Mouse (Mus musculus): Measurements from ENCODE around the gene Olfr1275. TPM values are rescaled to one million over a fixed set of nuclear protein-coding genes. Genes with fewer than 3 reads are reported as not detected.

Olfr1275 gene
- polyA plus RNA-seq (2016; fragmentation: Nextera tagmentation; extraction: Ambion mirVana): not detected in 2 replicates

- ATAC-seq (ENCODE audit: insufficient number of reproducible peaks, low FRiP score): no peak
- WGBS: 76% methylated on average over 1 of the region's 1 CpGs
Measured at GRCm38 (mm10) chr2:111235186-111235585, at the start of gene Olfr1275. Olfr1275 (minus strand) TSS chr2:111235286.

GRCm38 (mm10) chr2:111274006-111274405, 38.9 kb upstream of the Olfr1275 start, which contains the start of gene Olfr1277:
Olfr1277 (minus strand) TSS chr2:111274106.
- WGBS: 77% methylated on average over 2 of the region's 2 CpGs
- Histone ChIP-seq H3K4me3 (no peak within 1 kb of the TSS), H3K27ac (ENCODE audit: poor library complexity, severe bottlenecking) (no peak within 1 kb of the TSS), H3K36me3 (no peaks in the 10 kb centered on the region), H3K9me3 (replicated peaks) (no peaks in the 10 kb centered on the region; the same call in 1 of the 2 replicates), H3K27me3 (replicated peaks) (no peaks in the 10 kb centered on the region), H3K4me1 (replicated peaks) (no peaks in the 10 kb centered on the region), H3K9ac (no peak within 1 kb of the TSS), H3K4me2 (no peak within 1 kb of the TSS)
- no peak for ATAC-seq (ENCODE audit: insufficient number of reproducible peaks, low FRiP score)

More at GRCm38 (mm10) chr2:111235186-111235585, at the start of gene Olfr1275:
- no peaks in the 10 kb centered on the region for H3K4me1 ChIP-seq (replicated peaks)
- no peak within 1 kb of the TSS for H3K4me2 ChIP-seq
- no peaks in the 10 kb centered on the region for H3K9me3 ChIP-seq (replicated peaks)
- no peaks in the 10 kb centered on the region for H3K27me3 ChIP-seq (replicated peaks)
- H3K36me3 ChIP-seq: no peaks in the 10 kb centered on the region
- no peak within 1 kb of the TSS for H3K4me3 ChIP-seq
- H3K9ac ChIP-seq: no peak within 1 kb of the TSS
- H3K27ac ChIP-seq (ENCODE audit: poor library complexity, severe bottlenecking): no peak within 1 kb of the TSS

GRCm38 (mm10) chr2:111254216-111254615, 19.1 kb upstream of the Olfr1275 start, which contains the start of gene Olfr1276:
Olfr1276 (plus strand) TSS chr2:111254516.
- Histone ChIP-seq H3K27me3 (replicated peaks) (no peaks in the 10 kb centered on the region), H3K4me1 (replicated peaks) (no peaks in the 10 kb centered on the region), H3K4me2 (no peak within 1 kb of the TSS), H3K9me3 (replicated peaks) (no peaks in the 10 kb centered on the region), H3K4me3 (no peak within 1 kb of the TSS), H3K27ac (ENCODE audit: poor library complexity, severe bottlenecking) (no peak within 1 kb of the TSS), H3K36me3 (no peaks in the 10 kb centered on the region), H3K9ac (no peak within 1 kb of the TSS)
- no peak for ATAC-seq (ENCODE audit: insufficient number of reproducible peaks, low FRiP score)

GRCm38 (mm10) chr2:111229502-111229901, 5.6 kb downstream of the Olfr1275 start, which contains the start of gene 4930430A15Rik:
4930430A15Rik (minus strand) TSS chr2:111229602.
- no peak within 1 kb of the TSS for H3K4me2 ChIP-seq
- WGBS: 78% methylated on average over 6 of the region's 6 CpGs
- no peaks in the 10 kb centered on the region for H3K4me1 ChIP-seq (replicated peaks)
- no peaks in the 10 kb centered on the region for H3K36me3 ChIP-seq
- no peaks in the 10 kb centered on the region for H3K27me3 ChIP-seq (replicated peaks)
- H3K9me3 ChIP-seq (replicated peaks): peaks cover 5% of the 10 kb centered on the region; the same call in 1 of the 2 replicates
- H3K9ac ChIP-seq: no peak within 1 kb of the TSS
- ATAC-seq (ENCODE audit: insufficient number of reproducible peaks, low FRiP score): no peak
- no peak within 1 kb of the TSS for H3K4me3 ChIP-seq
- H3K27ac ChIP-seq (ENCODE audit: poor library complexity, severe bottlenecking): no peak within 1 kb of the TSS

- H3K27me3 ChIP-seq (replicated peaks): no peaks in the 10 kb centered on the region
- no peaks in the 10 kb centered on the region for H3K4me1 ChIP-seq (replicated peaks)
- H3K4me2 ChIP-seq: no peak overlapping the region
- no peak overlapping the region for H3K27ac ChIP-seq (ENCODE audit: poor library complexity, severe bottlenecking)
- no peak overlapping the region for H3K9ac ChIP-seq
- no peak for ATAC-seq (ENCODE audit: insufficient number of reproducible peaks, low FRiP score)
- 0 out of 2 replicates have a peak, but pooled peaks cover 3% of the 10 kb centered on the region for H3K9me3 ChIP-seq (replicated peaks)
- no peaks in the 10 kb centered on the region for H3K36me3 ChIP-seq
- no peak overlapping the region for H3K4me3 ChIP-seq
- 88% methylated on average over 11 of the region's 11 CpGs for WGBS
Measured at GRCm38 (mm10) chr2:111182068-111182467, 53.0 kb downstream of the Olfr1275 start.

Other genes with a start within 250 kb of the Olfr1275 start
- not detected in 2 replicates for gene Gm13941, start 129.3 kb downstream of the Olfr1275 start, polyA plus RNA-seq (2016; fragmentation: Nextera tagmentation; extraction: Ambion mirVana)
- not detected in 2 replicates for gene Gm15130, start 82.3 kb downstream of the Olfr1275 start, polyA plus RNA-seq (2016; fragmentation: Nextera tagmentation; extraction: Ambion mirVana)
- gene 4930430A15Rik, start 5.7 kb downstream of the Olfr1275 start, polyA plus RNA-seq (2016; fragmentation: Nextera tagmentation; extraction: Ambion mirVana): not detected in 2 replicates
- gene Olfr1276, start 19.2 kb upstream of the Olfr1275 start, polyA plus RNA-seq (2016; fragmentation: Nextera tagmentation; extraction: Ambion mirVana): not detected in 2 replicates
- gene Olfr1277, start 38.8 kb upstream of the Olfr1275 start, polyA plus RNA-seq (2016; fragmentation: Nextera tagmentation; extraction: Ambion mirVana): not detected in 2 replicates
- gene Olfr1278, start 54.9 kb upstream of the Olfr1275 start, polyA plus RNA-seq (2016; fragmentation: Nextera tagmentation; extraction: Ambion mirVana): not detected in 2 replicates
- gene Olfr1279, start 65.3 kb upstream of the Olfr1275 start, polyA plus RNA-seq (2016; fragmentation: Nextera tagmentation; extraction: Ambion mirVana): not detected in 2 replicates
- not detected in 2 replicates for gene Olfr1280, start 78.7 kb upstream of the Olfr1275 start, polyA plus RNA-seq (2016; fragmentation: Nextera tagmentation; extraction: Ambion mirVana)
- not detected in 2 replicates for gene Olfr1281, start 91.2 kb upstream of the Olfr1275 start, polyA plus RNA-seq (2016; fragmentation: Nextera tagmentation; extraction: Ambion mirVana)
- gene Olfr1282, start 100.8 kb upstream of the Olfr1275 start, polyA plus RNA-seq (2016; fragmentation: Nextera tagmentation; extraction: Ambion mirVana): not detected in 2 replicates
- gene Olfr1283, start 131.5 kb upstream of the Olfr1275 start, polyA plus RNA-seq (2016; fragmentation: Nextera tagmentation; extraction: Ambion mirVana): not detected in 2 replicates
- gene Olfr1284, start 140.2 kb upstream of the Olfr1275 start, polyA plus RNA-seq (2016; fragmentation: Nextera tagmentation; extraction: Ambion mirVana): not detected in 2 replicates
- not detected in 2 replicates for gene Olfr1286, start 187.8 kb upstream of the Olfr1275 start, polyA plus RNA-seq (2016; fragmentation: Nextera tagmentation; extraction: Ambion mirVana)
- not detected in 2 replicates for gene Olfr1287, start 213.9 kb upstream of the Olfr1275 start, polyA plus RNA-seq (2016; fragmentation: Nextera tagmentation; extraction: Ambion mirVana)
- not detected in 2 replicates for gene Olfr1288, start 238.8 kb upstream of the Olfr1275 start, polyA plus RNA-seq (2016; fragmentation: Nextera tagmentation; extraction: Ambion mirVana)
- gene Olfr1289, start 245.5 kb upstream of the Olfr1275 start, polyA plus RNA-seq (2016; fragmentation: Nextera tagmentation; extraction: Ambion mirVana): not detected in 2 replicates